Mouse (Mus musculus): Measurements from ENCODE around the gene Ucn2. TPM values are rescaled to one million over a fixed set of nuclear protein-coding genes. Genes with fewer than 3 reads are reported as not detected.

Gene Ucn2
- polyA plus RNA-seq, 1 experiment from 2014 or later, result not detected

GRCm38 (mm10) chr9:108970623-108971022 is 15.2 kb upstream of the Ucn2 start:
- H3K4me1 ChIP-seq (replicated peaks), result no peaks in the 10 kb centered on the region
- no peaks in the 10 kb centered on the region for H3K27me3 ChIP-seq
- WGBS, result 90% methylated on average over 8 of the region's 8 CpGs
- no peaks in the 10 kb centered on the region for H3K9me3 ChIP-seq
- H3K27ac ChIP-seq, result no peak overlapping the region
- H3K4me2 ChIP-seq (replicated peaks), result no peak overlapping the region
- H3K4me3 ChIP-seq (replicated peaks), result no peak overlapping the region
- H3K9ac ChIP-seq (replicated peaks), result no peak overlapping the region
- no peak for ATAC-seq
- no peaks in the 10 kb centered on the region for H3K36me3 ChIP-seq

GRCm38 (mm10) chr9:108976483-108976882 is 9.3 kb upstream of the Ucn2 start:
- no peak for ATAC-seq
- Histone ChIP-seq H3K9me3 (no peaks in the 10 kb centered on the region), H3K27ac (no peak overlapping the region)

GRCm38 (mm10) chr9:108977966-108978365 is 7.8 kb upstream of the Ucn2 start:
- no peak for ATAC-seq
- Histone ChIP-seq H3K27me3 (no peaks in the 10 kb centered on the region), H3K27ac (no peak overlapping the region), H3K36me3 (no peaks in the 10 kb centered on the region), H3K4me3 (replicated peaks) (no peak overlapping the region), H3K9me3 (no peaks in the 10 kb centered on the region), H3K4me1 (replicated peaks) (no peaks in the 10 kb centered on the region), H3K4me2 (replicated peaks) (no peak overlapping the region), H3K9ac (replicated peaks) (no peak overlapping the region)
- 83% methylated on average over 7 of the region's 7 CpGs for WGBS

More at GRCm38 (mm10) chr9:108976483-108976882, 9.3 kb upstream of the Ucn2 start:
- WGBS, result 85% methylated on average over 9 of the region's 9 CpGs
- no peak overlapping the region for H3K9ac ChIP-seq (replicated peaks)
- no peaks in the 10 kb centered on the region for H3K4me1 ChIP-seq (replicated peaks)
- no peak overlapping the region for H3K4me2 ChIP-seq (replicated peaks)
- no peaks in the 10 kb centered on the region for H3K36me3 ChIP-seq
- no peaks in the 10 kb centered on the region for H3K27me3 ChIP-seq
- no peak overlapping the region for H3K4me3 ChIP-seq (replicated peaks)

- no peak overlapping the region for H3K4me2 ChIP-seq (replicated peaks)
- no peaks in the 10 kb centered on the region for H3K4me1 ChIP-seq (replicated peaks)
- no peak overlapping the region for H3K27ac ChIP-seq
- no peak for ATAC-seq
- no peak overlapping the region for H3K4me3 ChIP-seq (replicated peaks)
- 87% methylated on average over 8 of the region's 8 CpGs for WGBS
- no peak overlapping the region for H3K9ac ChIP-seq (replicated peaks)
- H3K36me3 ChIP-seq, result no peaks in the 10 kb centered on the region
- no peaks in the 10 kb centered on the region for H3K27me3 ChIP-seq
- no peaks in the 10 kb centered on the region for H3K9me3 ChIP-seq
Measured at GRCm38 (mm10) chr9:108982498-108982897, 3.3 kb upstream of the Ucn2 start.

GRCm38 (mm10) chr9:108983209-108983608 is 2.6 kb upstream of the Ucn2 start:
- no peak for ATAC-seq
- Histone ChIP-seq H3K4me2 (replicated peaks) (no peak overlapping the region), H3K9ac (replicated peaks) (no peak overlapping the region), H3K4me3 (replicated peaks) (no peak overlapping the region), H3K27ac (no peak overlapping the region), H3K27me3 (no peaks in the 10 kb centered on the region), H3K9me3 (no peaks in the 10 kb centered on the region), H3K36me3 (no peaks in the 10 kb centered on the region), H3K4me1 (replicated peaks) (no peaks in the 10 kb centered on the region)
- WGBS, result 86% methylated on average over 9 of the region's 9 CpGs

- 18% methylated on average over 14 of the region's 15 CpGs for WGBS
- H3K27ac ChIP-seq, result no peak overlapping the region
- no peaks in the 10 kb centered on the region for H3K9me3 ChIP-seq
- H3K36me3 ChIP-seq, result no peaks in the 10 kb centered on the region
- H3K27me3 ChIP-seq, result no peaks in the 10 kb centered on the region
- H3K4me2 ChIP-seq (replicated peaks), result no peak overlapping the region
- H3K9ac ChIP-seq (replicated peaks), result no peak overlapping the region
- H3K4me3 ChIP-seq (replicated peaks), result no peak overlapping the region
- ATAC-seq, result no peak
- H3K4me1 ChIP-seq (replicated peaks), result peaks cover 16% of the 10 kb centered on the region
Measured at GRCm38 (mm10) chr9:108987704-108988350, 2.0 kb downstream of the Ucn2 start.

- H3K4me2 ChIP-seq (replicated peaks), result no peak overlapping the region
- ATAC-seq, result no peak
- no peak overlapping the region for H3K4me3 ChIP-seq (replicated peaks)
- WGBS, result 87% methylated on average over 4 of the region's 4 CpGs
- H3K27me3 ChIP-seq, result no peaks in the 10 kb centered on the region
- peaks cover 26% of the 10 kb centered on the region for H3K4me1 ChIP-seq (replicated peaks)
- H3K9me3 ChIP-seq, result no peaks in the 10 kb centered on the region
- H3K27ac ChIP-seq, result no peak overlapping the region
- no peaks in the 10 kb centered on the region for H3K36me3 ChIP-seq
- no peak overlapping the region for H3K9ac ChIP-seq (replicated peaks)
Measured at GRCm38 (mm10) chr9:108989802-108990461, 4.1 kb downstream of the Ucn2 start.

GRCm38 (mm10) chr9:108990462-108990820 is 4.6 kb downstream of the Ucn2 start:
- H3K4me3 ChIP-seq (replicated peaks), result no peak overlapping the region
- H3K9ac ChIP-seq (replicated peaks), result no peak overlapping the region
- H3K4me2 ChIP-seq (replicated peaks), result no peak overlapping the region
- H3K27me3 ChIP-seq, result no peaks in the 10 kb centered on the region
- peaks cover 30% of the 10 kb centered on the region for H3K4me1 ChIP-seq (replicated peaks)
- H3K36me3 ChIP-seq, result no peaks in the 10 kb centered on the region
- H3K9me3 ChIP-seq, result no peaks in the 10 kb centered on the region
- WGBS, result 86% methylated on average over 7 of the region's 7 CpGs
- H3K27ac ChIP-seq, result no peak overlapping the region
- no peak for ATAC-seq

- Histone ChIP-seq H3K36me3 (no peaks in the 10 kb centered on the region), H3K9me3 (no peaks in the 10 kb centered on the region), H3K4me3 (replicated peaks) (peak within 1 kb of the TSS; percentile 63), H3K27me3 (no peaks in the 10 kb centered on the region), H3K4me1 (replicated peaks) (peaks cover 35% of the 10 kb centered on the region), H3K4me2 (replicated peaks) (peak within 1 kb of the TSS; percentile 78), H3K9ac (replicated peaks) (peak within 1 kb of the TSS; percentile 69), H3K27ac (peak within 1 kb of the TSS; percentile 69)
- under 1% methylated on average over 31 of the region's 31 CpGs for WGBS
- ATAC-seq, result peak; percentile 95
Measured at GRCm38 (mm10) chr9:108991428-108992084, 5.7 kb downstream of the Ucn2 start, which contains the start of gene Pfkfb4. Gene Pfkfb4, plus strand, starts transcription at chr9:108991778.

- Histone ChIP-seq H3K9me3 (no peaks in the 10 kb centered on the region), H3K4me3 (replicated peaks) (peak overlapping the region; percentile 63), H3K4me1 (replicated peaks) (peaks cover 35% of the 10 kb centered on the region), H3K9ac (replicated peaks) (peak overlapping the region; percentile 69), H3K27me3 (no peaks in the 10 kb centered on the region), H3K36me3 (no peaks in the 10 kb centered on the region), H3K27ac (peak overlapping the region; percentile 54), H3K4me2 (replicated peaks) (peak overlapping the region; percentile 78)
- WGBS, result 9% methylated on average over 18 of the region's 18 CpGs
- ATAC-seq, result peak; percentile 37; the same call in 1 of the 2 replicates
Measured at GRCm38 (mm10) chr9:108992085-108992469, 6.3 kb downstream of the Ucn2 start.

GRCm38 (mm10) chr9:108992620-108993361 is 7.0 kb downstream of the Ucn2 start:
- peak overlapping the region; percentile 78 for H3K4me2 ChIP-seq (replicated peaks)
- ATAC-seq, result no peak
- 83% methylated on average over 9 of the region's 9 CpGs for WGBS
- no peaks in the 10 kb centered on the region for H3K9me3 ChIP-seq
- no peak overlapping the region for H3K27ac ChIP-seq
- peak overlapping the region; percentile 63 for H3K4me3 ChIP-seq (replicated peaks)
- no peaks in the 10 kb centered on the region for H3K27me3 ChIP-seq
- H3K9ac ChIP-seq (replicated peaks), result peak overlapping the region; percentile 69
- H3K36me3 ChIP-seq, result no peaks in the 10 kb centered on the region
- H3K4me1 ChIP-seq (replicated peaks), result peaks cover 35% of the 10 kb centered on the region

GRCm38 (mm10) chr9:108996411-108996810 is 10.6 kb downstream of the Ucn2 start:
- no peak overlapping the region for H3K27ac ChIP-seq
- no peaks in the 10 kb centered on the region for H3K36me3 ChIP-seq
- H3K4me1 ChIP-seq (replicated peaks), result peaks cover 34% of the 10 kb centered on the region
- H3K9ac ChIP-seq (replicated peaks), result no peak overlapping the region
- no peak overlapping the region for H3K4me3 ChIP-seq (replicated peaks)
- no peak for ATAC-seq
- H3K27me3 ChIP-seq, result no peaks in the 10 kb centered on the region
- no peaks in the 10 kb centered on the region for H3K9me3 ChIP-seq
- H3K4me2 ChIP-seq (replicated peaks), result no peak overlapping the region
- WGBS, result 85% methylated on average over 9 of the region's 9 CpGs

Measured in midbrain, embryonic 13.5 days (tissue).